Mouse (Mus musculus): ENCODE measurements at regions not wholly inside any gene's neighbourhood (a gene's known extent, or its start where the extent isn't known, plus 50 kb on each side); places are given as distances from the start of the nearest gene placed in this dataset.

DNA sequence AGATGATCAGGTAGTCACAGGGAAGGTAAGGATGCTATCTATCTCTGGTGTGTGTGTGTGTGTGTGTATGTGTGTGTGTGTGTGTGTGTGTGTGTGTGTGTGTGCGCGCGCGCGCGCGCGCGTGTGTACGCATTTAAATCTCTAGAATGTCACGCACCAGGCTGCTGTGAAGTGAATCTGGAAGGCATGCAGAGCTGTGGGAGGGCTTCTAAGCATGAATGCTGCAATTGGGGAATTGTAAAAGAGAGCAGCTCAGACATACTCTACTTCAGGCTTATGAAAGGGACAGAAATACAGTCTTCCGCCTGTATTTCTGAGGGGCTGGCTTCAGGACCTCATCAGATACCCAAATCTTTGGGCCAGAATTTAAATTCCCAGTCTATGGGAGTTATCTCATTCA, 114.2 kb upstream of the Foxa2 start:
- H3K27me3 ChIP-seq (replicated peaks; ENCODE audit: control insufficient read depth, insufficient read depth, low read length) = no peaks in the 10 kb centered on the region
- ATAC-seq (replicated peaks; ENCODE audit: low FRiP score, low TSS enrichment, low read depth) (no peak), DNase-seq (ENCODE audit: low spot score) (no peak)
- no peaks in the 10 kb centered on the region for H3K36me3 ChIP-seq (ENCODE audit: control insufficient read depth, insufficient read depth, low read length)
- no peaks in the 10 kb centered on the region for H3K4me1 ChIP-seq (replicated peaks; ENCODE audit: control insufficient read depth, insufficient read depth, low read length)
- H3K9me3 ChIP-seq (ENCODE audit: control insufficient read depth, low read length) = no peaks in the 10 kb centered on the region
- no peak overlapping the region for H3K9ac ChIP-seq (ENCODE audit: low read length)
- no peak overlapping the region for H3K27ac ChIP-seq (ENCODE audit: low read depth)
- no peak overlapping the region for H3K4me2 ChIP-seq (ENCODE audit: low read length)
- WGBS = 93% methylated on average over 12 of the region's 12 CpGs
- H3K4me3 ChIP-seq (ENCODE audit: low read depth, low read length) = no peak overlapping the region

- Histone ChIP-seq H3K27ac (ENCODE audit: low read depth) (no peak overlapping the region), H3K9me3 (ENCODE audit: control insufficient read depth, low read length) (no peaks in the 10 kb centered on the region), H3K36me3 (ENCODE audit: control insufficient read depth, insufficient read depth, low read length) (no peaks in the 10 kb centered on the region), H3K9ac (ENCODE audit: low read length) (no peak overlapping the region), H3K4me2 (ENCODE audit: low read length) (no peak overlapping the region), H3K4me3 (ENCODE audit: low read depth, low read length) (no peak overlapping the region), H3K27me3 (replicated peaks; ENCODE audit: control insufficient read depth, insufficient read depth, low read length) (no peaks in the 10 kb centered on the region), H3K4me1 (replicated peaks; ENCODE audit: control insufficient read depth, insufficient read depth, low read length) (no peaks in the 10 kb centered on the region)
- no peak for ATAC-seq (replicated peaks; ENCODE audit: low FRiP score, low TSS enrichment, low read depth)
- DNase-seq (ENCODE audit: low spot score) = no peak
- 68% methylated on average over 1 of the region's 1 CpGs for WGBS
These were observed 115.2 kb upstream of the Foxa2 start for GRCm38 (mm10) chr2:148161966-148162365.

DNA sequence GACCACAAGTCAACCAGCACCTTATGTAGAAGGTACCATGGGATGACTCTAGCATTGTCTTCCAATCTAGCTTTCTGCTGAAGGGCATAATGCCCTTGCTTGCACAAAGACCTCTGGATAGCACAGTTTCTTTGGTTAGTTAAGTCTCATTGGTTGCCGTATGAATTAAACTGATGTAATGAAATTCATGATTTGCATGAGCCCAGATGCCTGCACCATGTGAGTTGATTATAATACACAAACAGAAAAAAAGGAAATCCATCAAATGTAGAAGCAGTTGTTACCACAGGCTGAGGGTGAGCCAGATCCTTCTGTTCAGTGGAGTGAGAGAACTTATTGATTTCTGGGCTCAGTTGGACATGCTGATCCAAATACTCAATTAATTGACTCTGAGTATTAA, 115.8 kb upstream of the Foxa2 start:
- ATAC-seq (replicated peaks; ENCODE audit: low FRiP score, low TSS enrichment, low read depth) = no peak
- Histone ChIP-seq H3K9me3 (ENCODE audit: control insufficient read depth, low read length) (no peaks in the 10 kb centered on the region), H3K36me3 (ENCODE audit: control insufficient read depth, insufficient read depth, low read length) (no peaks in the 10 kb centered on the region), H3K27ac (ENCODE audit: low read depth) (no peak overlapping the region), H3K27me3 (replicated peaks; ENCODE audit: control insufficient read depth, insufficient read depth, low read length) (no peaks in the 10 kb centered on the region), H3K4me3 (ENCODE audit: low read depth, low read length) (no peak overlapping the region), H3K4me2 (ENCODE audit: low read length) (no peak overlapping the region), H3K4me1 (replicated peaks; ENCODE audit: control insufficient read depth, insufficient read depth, low read length) (no peaks in the 10 kb centered on the region), H3K9ac (ENCODE audit: low read length) (no peak overlapping the region)
- WGBS = 86% methylated on average over 1 of the region's 1 CpGs
- no peak for DNase-seq (ENCODE audit: low spot score)

DNA sequence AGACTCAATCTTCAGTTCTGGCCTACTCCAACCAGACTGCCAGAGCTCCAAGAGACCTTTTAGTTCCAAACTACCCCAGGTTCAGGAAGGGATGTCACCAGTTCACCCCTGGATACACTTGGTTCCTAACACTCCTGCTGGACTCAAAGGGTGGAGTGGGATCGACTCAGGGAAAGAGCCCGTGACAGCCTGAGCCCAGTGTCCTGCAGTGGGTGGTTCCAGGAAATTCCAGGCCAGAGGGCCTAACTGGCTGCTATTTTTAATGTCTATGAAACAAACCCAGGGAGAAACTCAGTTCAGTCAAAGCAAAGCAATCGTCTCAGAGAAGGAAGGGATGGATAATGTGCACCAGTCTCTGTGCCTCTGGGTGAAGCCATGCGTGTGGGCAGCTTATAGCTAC, 124.3 kb upstream of the Foxa2 start:
- no peak for ATAC-seq (replicated peaks; ENCODE audit: low FRiP score, low TSS enrichment, low read depth)
- no peaks in the 10 kb centered on the region for H3K9me3 ChIP-seq (ENCODE audit: control insufficient read depth, low read length)
- 73% methylated on average over 4 of the region's 4 CpGs for WGBS

DNA sequence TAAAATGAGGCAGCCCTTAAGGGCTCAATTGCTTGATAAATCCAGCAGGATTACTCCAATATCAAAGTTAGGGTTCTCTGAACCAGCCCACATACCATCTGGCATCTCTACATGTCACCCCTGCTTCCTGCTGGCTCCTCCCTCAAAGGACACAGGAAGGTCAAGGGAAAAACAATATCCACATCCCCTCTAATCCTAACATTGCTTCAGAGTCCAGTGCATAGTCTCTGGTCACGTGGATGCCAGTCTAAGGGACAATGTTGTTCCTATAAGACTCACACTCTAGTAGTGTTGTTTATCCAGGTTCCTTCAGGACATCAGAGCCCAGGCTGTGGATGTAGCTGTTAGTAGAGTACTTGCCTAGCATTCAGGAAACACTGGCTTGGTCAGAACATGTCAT, 124.9 kb upstream of the Foxa2 start:
- DNase-seq (ENCODE audit: low spot score) = no peak
- no peaks in the 10 kb centered on the region for H3K27me3 ChIP-seq (replicated peaks; ENCODE audit: control insufficient read depth, insufficient read depth, low read length)
- no peak overlapping the region for H3K9ac ChIP-seq (ENCODE audit: low read length)
- H3K4me2 ChIP-seq (ENCODE audit: low read length) = no peak overlapping the region
- WGBS = 37% methylated on average over 1 of the region's 1 CpGs
- no peak overlapping the region for H3K27ac ChIP-seq (ENCODE audit: low read depth)
- no peak overlapping the region for H3K4me3 ChIP-seq (ENCODE audit: low read depth, low read length)
- no peaks in the 10 kb centered on the region; the same call in 1 of the 2 replicates for H3K4me1 ChIP-seq (replicated peaks; ENCODE audit: control insufficient read depth, insufficient read depth, low read length)
- H3K9me3 ChIP-seq (ENCODE audit: control insufficient read depth, low read length) = no peaks in the 10 kb centered on the region
- ATAC-seq (replicated peaks; ENCODE audit: low FRiP score, low TSS enrichment, low read depth) = no peak
- H3K36me3 ChIP-seq (ENCODE audit: control insufficient read depth, insufficient read depth, low read length) = no peaks in the 10 kb centered on the region

More for the DNA sequence above, 124.3 kb upstream of the Foxa2 start:
- H3K4me2 ChIP-seq (ENCODE audit: low read length) = no peak overlapping the region
- no peaks in the 10 kb centered on the region for H3K36me3 ChIP-seq (ENCODE audit: control insufficient read depth, insufficient read depth, low read length)
- no peak overlapping the region for H3K4me3 ChIP-seq (ENCODE audit: low read depth, low read length)
- no peaks in the 10 kb centered on the region for H3K27me3 ChIP-seq (replicated peaks; ENCODE audit: control insufficient read depth, insufficient read depth, low read length)
- H3K9ac ChIP-seq (ENCODE audit: low read length) = no peak overlapping the region
- H3K27ac ChIP-seq (ENCODE audit: low read depth) = no peak overlapping the region
- DNase-seq (ENCODE audit: low spot score) = no peak
- H3K4me1 ChIP-seq (replicated peaks; ENCODE audit: control insufficient read depth, insufficient read depth, low read length) = no peaks in the 10 kb centered on the region; the same call in 1 of the 2 replicates

- H3K36me3 ChIP-seq (ENCODE audit: control insufficient read depth, insufficient read depth, low read length) = no peaks in the 10 kb centered on the region
- H3K9ac ChIP-seq (ENCODE audit: low read length) = no peak overlapping the region
- ATAC-seq (replicated peaks; ENCODE audit: low FRiP score, low TSS enrichment, low read depth) (no peak), DNase-seq (ENCODE audit: low spot score) (peak; percentile 46)
- WGBS = 73% methylated on average over 8 of the region's 8 CpGs
- no peak overlapping the region for H3K27ac ChIP-seq (ENCODE audit: low read depth)
- no peak overlapping the region for H3K4me3 ChIP-seq (ENCODE audit: low read depth, low read length)
- H3K9me3 ChIP-seq (ENCODE audit: control insufficient read depth, low read length) = no peaks in the 10 kb centered on the region
- H3K4me2 ChIP-seq (ENCODE audit: low read length) = no peak overlapping the region
- no peaks in the 10 kb centered on the region; the same call in 1 of the 2 replicates for H3K4me1 ChIP-seq (replicated peaks; ENCODE audit: control insufficient read depth, insufficient read depth, low read length)
- H3K27me3 ChIP-seq (replicated peaks; ENCODE audit: control insufficient read depth, insufficient read depth, low read length) = no peaks in the 10 kb centered on the region
These were observed 128.6 kb upstream of the Foxa2 start for GRCm38 (mm10) chr2:148175251-148175927.

- no peak overlapping the region for H3K4me2 ChIP-seq (ENCODE audit: low read length)
- no peaks in the 10 kb centered on the region for H3K27me3 ChIP-seq (replicated peaks; ENCODE audit: control insufficient read depth, insufficient read depth, low read length)
- no peaks in the 10 kb centered on the region; the same call in 1 of the 2 replicates for H3K4me1 ChIP-seq (replicated peaks; ENCODE audit: control insufficient read depth, insufficient read depth, low read length)
- H3K27ac ChIP-seq (ENCODE audit: low read depth) = no peak overlapping the region
- DNase-seq (ENCODE audit: low spot score) = no peak
- no peaks in the 10 kb centered on the region for H3K9me3 ChIP-seq (ENCODE audit: control insufficient read depth, low read length)
- no peak for ATAC-seq (replicated peaks; ENCODE audit: low FRiP score, low TSS enrichment, low read depth)
- WGBS = 88% methylated on average over 2 of the region's 2 CpGs
- H3K4me3 ChIP-seq (ENCODE audit: low read depth, low read length) = no peak overlapping the region
- no peak overlapping the region for H3K9ac ChIP-seq (ENCODE audit: low read length)
- H3K36me3 ChIP-seq (ENCODE audit: control insufficient read depth, insufficient read depth, low read length) = no peaks in the 10 kb centered on the region
These were observed 133.5 kb upstream of the Foxa2 start for GRCm38 (mm10) chr2:148180245-148180644.

DNA sequence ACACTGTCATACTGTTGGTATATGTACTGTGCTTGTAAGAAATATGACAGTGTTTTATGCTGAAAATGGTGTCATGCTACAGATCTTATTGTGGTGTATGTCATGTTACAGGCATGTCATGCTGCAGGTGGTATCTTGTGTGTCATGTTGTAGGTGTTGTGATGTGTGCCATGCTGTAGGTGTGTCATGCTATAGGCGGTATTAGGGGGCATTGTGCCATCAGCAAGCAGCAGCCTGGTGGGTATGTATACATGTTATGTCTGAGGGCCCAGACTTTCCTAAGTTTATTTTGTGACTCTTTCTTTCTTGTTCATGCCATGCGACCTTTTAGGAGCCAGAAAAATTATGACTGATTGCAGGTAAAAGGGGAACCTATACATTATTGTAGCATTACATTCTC, 134.7 kb upstream of the Foxa2 start:
- 93% methylated on average over 2 of the region's 2 CpGs for WGBS
- no peak for ATAC-seq (replicated peaks; ENCODE audit: low FRiP score, low TSS enrichment, low read depth)
- Histone ChIP-seq H3K4me2 (ENCODE audit: low read length) (no peak overlapping the region), H3K4me1 (replicated peaks; ENCODE audit: control insufficient read depth, insufficient read depth, low read length) (no peaks in the 10 kb centered on the region), H3K27ac (ENCODE audit: low read depth) (no peak overlapping the region), H3K36me3 (ENCODE audit: control insufficient read depth, insufficient read depth, low read length) (no peaks in the 10 kb centered on the region), H3K9me3 (ENCODE audit: control insufficient read depth, low read length) (no peaks in the 10 kb centered on the region), H3K9ac (ENCODE audit: low read length) (no peak overlapping the region), H3K27me3 (replicated peaks; ENCODE audit: control insufficient read depth, insufficient read depth, low read length) (no peaks in the 10 kb centered on the region), H3K4me3 (ENCODE audit: low read depth, low read length) (no peak overlapping the region)
- no peak for DNase-seq (ENCODE audit: low spot score)

DNA sequence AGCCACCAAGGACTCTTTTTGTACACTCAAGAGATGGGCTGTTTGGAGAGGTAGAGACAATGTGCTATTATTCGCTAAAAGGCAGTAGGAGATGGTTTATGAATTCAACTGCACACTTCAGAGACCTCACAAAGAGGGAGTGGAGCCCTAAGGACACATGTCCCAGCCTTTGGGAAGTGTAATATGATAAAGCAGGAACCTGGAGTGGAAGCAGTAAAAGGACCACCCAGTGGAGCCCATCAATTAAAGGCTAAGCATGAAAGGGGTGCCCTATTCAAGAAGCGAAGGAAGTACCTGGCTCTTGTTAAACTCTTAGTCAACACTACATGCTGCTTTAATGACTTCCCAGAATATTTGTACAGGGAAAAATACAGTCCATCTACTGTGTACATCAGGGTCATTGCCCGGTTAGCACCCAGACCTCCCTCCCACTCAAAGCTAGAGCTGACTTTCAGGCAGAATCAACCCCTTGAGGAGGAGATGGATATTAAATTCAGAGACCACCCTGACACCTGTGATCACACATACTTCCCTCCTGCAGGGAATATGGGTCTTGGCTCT, 135.8 kb upstream of the Foxa2 start:
- no peaks in the 10 kb centered on the region for H3K27me3 ChIP-seq (replicated peaks; ENCODE audit: control insufficient read depth, insufficient read depth, low read length)
- no peak overlapping the region for H3K27ac ChIP-seq (ENCODE audit: low read depth)
- no peak overlapping the region for H3K4me2 ChIP-seq (ENCODE audit: low read length)
- ATAC-seq (replicated peaks; ENCODE audit: low FRiP score, low TSS enrichment, low read depth) (no peak), DNase-seq (ENCODE audit: low spot score) (no peak)
- H3K4me3 ChIP-seq (ENCODE audit: low read depth, low read length) = no peak overlapping the region
- no peaks in the 10 kb centered on the region for H3K4me1 ChIP-seq (replicated peaks; ENCODE audit: control insufficient read depth, insufficient read depth, low read length)
- H3K9me3 ChIP-seq (ENCODE audit: control insufficient read depth, low read length) = no peaks in the 10 kb centered on the region
- no peak overlapping the region for H3K9ac ChIP-seq (ENCODE audit: low read length)
- H3K36me3 ChIP-seq (ENCODE audit: control insufficient read depth, insufficient read depth, low read length) = no peaks in the 10 kb centered on the region
- WGBS = 62% methylated on average over 3 of the region's 3 CpGs
